Mouse (Mus musculus) sigmoid colon, adult 10 weeks (tissue): ENCODE results near the gene Olfr1325. TPM values are rescaled to one million over a fixed set of nuclear protein-coding genes. Genes with fewer than 3 reads are reported as not detected.

Experiments
- polyA plus RNA-seq: library from polyadenylated mRNA; stranded (reverse); fragments of 350-450 nt; fragmentation: Illumina TruSeq; extraction: RNeasy Lipid Tissue Mini Kit (QIAGEN cat#74804); gene quantifications from one replicate; pipeline ENCODE4 v1.2.3, GENCODE M21; 2014; ENCODE audit warnings: low read depth, low replicate concordance

Gene Olfr1325
- polyA plus RNA-seq, result not detected

DNA sequence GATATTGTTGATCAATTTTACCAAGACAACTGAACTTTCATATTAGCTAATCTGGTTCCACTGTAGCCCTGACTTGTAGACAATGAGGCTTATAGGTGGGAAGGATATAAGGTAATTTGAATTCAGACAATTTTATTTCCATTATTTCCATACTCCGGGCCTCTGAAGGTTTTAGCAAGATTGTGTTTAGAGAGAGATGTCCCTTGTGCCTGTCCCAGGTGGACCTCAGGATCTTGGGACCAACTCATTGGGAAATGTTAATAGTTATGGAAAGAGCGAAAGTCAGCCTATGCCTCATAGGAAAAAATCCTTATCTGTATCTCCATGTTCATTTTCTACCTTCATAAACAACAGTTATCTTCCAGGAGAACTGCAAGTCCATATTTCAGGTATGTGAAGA, at the start of gene Olfr1325:
TSS of gene Olfr1325 (plus strand) at position 301 of the 400 bp plus-strand sequence.

DNA sequence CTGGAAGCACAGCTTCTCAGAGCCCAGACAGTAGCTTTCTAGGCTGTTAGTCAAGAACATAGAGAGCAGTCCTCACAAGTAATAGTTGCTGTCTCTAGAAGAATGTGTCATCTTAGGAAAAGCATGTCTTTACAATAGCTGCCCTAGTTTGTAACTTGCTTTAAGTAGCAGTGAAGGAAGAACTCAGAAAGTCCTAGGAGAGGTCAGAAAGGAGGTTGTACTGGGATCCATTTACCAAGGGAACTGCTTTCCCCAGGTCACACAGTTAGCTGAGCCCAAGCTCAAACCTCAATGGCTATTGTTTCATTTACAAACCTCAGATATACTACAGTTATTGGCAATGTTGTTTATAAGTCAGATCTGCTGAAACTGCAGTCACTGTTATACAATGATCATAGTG, 17.7 kb upstream of the Olfr1325 start, which contains the start of gene Olfr1326-ps1:
TSS of gene Olfr1326-ps1 (minus strand) at position 101 of the 400 bp plus-strand sequence.

DNA sequence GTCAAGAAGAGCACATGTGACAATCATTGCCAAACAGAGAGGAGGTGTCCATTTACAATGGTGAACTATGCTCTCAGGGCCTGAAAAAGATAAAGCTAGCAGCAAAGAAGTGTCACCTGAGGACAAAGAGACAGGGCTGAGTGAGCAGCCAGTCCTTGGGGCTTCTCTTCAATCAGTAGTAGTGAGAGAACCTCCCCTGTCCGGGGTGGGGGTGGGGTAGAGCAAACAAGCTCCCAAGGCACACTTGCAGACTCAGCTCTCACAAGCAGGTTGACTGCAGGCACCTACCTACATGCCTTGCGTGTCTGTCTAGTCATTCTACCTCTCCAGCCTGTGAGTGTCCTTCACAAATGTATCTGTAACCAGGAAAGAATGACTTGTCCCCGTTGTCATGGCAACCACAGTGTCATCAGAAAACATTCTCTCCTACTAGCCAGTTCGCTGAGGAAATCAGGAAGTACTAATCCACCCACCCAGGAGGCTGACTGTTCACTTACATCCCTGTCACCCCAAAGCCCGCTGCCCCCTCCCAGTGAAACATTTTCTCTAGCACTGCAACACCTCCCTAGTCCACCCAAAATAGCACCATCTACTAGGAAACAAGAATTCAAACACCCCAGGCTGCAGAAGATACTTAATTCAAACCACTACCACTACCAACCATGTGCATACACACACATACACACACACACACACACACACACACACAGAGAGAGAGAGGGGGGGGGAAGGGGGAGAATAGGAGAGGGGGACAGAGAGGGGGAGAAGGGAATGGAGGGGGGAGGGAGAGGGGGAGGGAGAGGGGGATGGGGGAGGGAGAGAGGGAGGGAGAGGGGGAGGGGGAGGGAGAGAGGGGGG, 53.2 kb downstream of the Olfr1325 start, which contains the start of gene Gm5640:
TSS of gene Gm5640 (minus strand) at position 170 of the 858 bp plus-strand sequence.

Other genes starting within 250 kb of the Olfr1325 start
- 10.0 TPM for gene Lage3, start 239.1 kb upstream of the Olfr1325 start, polyA plus RNA-seq
- 35.8 TPM for gene Ubl4a, start 219.5 kb upstream of the Olfr1325 start, polyA plus RNA-seq
- gene Slc10a3, start 219.3 kb upstream of the Olfr1325 start, polyA plus RNA-seq, result 10.3 TPM
- 12.5 TPM for gene Fam3a, start 199.4 kb upstream of the Olfr1325 start, polyA plus RNA-seq
- 47.1 TPM for gene Ikbkg, start 199.4 kb upstream of the Olfr1325 start, polyA plus RNA-seq
- gene G6pdx, start 163.5 kb upstream of the Olfr1325 start, polyA plus RNA-seq, result 12.9 TPM
- gene Gm6880, start 111.3 kb upstream of the Olfr1325 start, polyA plus RNA-seq, result not detected
- gene Olfr1326-ps1, start 17.8 kb upstream of the Olfr1325 start, polyA plus RNA-seq, result not detected
- not detected for gene Gm5640, start 53.0 kb downstream of the Olfr1325 start, polyA plus RNA-seq
- not detected for gene Gm6890, start 148.2 kb downstream of the Olfr1325 start, polyA plus RNA-seq
- gene Gm5936, start 244.5 kb downstream of the Olfr1325 start, polyA plus RNA-seq, result not detected